In genomic region chr2:167302641-167303040, GRCm38 (mm10) we compare ENCODE assay signal across 11 mouse cellular contexts. TPM values are rescaled to one million over a fixed set of nuclear protein-coding genes. Genes with fewer than 3 reads are reported as not detected.
DNase-seq lines count a peak whose midpoint lies in the region; ATAC-seq and TF ChIP-seq lines count a peak whose summit lies in the region.
"Had no signal": no experiment of that assay in that cellular context is flagged by ENCODE, and none has a peak within 500 bp of the region (broad histone marks: within the 10 kb centered on the region; RNA-seq: fewer than 3 reads in every experiment).

No protein-coding gene starts in this region.

- peaks cover 21% of the 10 kb centered on the region for H3K4me1 ChIP-seq in limb, embryonic 12.5 days (replicated peaks)
- peaks cover 36% of the 10 kb centered on the region for H3K4me1 ChIP-seq in limb, embryonic 10.5 days

- H3K9me3 ChIP-seq in limb, embryonic 12.5 days = no peaks in the 10 kb centered on the region
- no peaks in the 10 kb centered on the region for H3K9me3 ChIP-seq in limb, embryonic 10.5 days (replicated peaks)
- H3K9me3 ChIP-seq: G1E; stomach, embryonic 15.5 days had no signal

- peak overlapping the region; percentile 50; the same call in 1 of the 2 replicates for H3K27ac ChIP-seq in limb, embryonic 12.5 days
- H3K27ac ChIP-seq in limb, embryonic 10.5 days = no peak overlapping the region
- peak overlapping the region; percentile 37; the same call in 1 of the 2 replicates for H3K27ac ChIP-seq in layer of hippocampus, adult 2 months
- H3K27ac ChIP-seq: stomach, embryonic 15.5 days had no signal

- H3K9ac ChIP-seq in limb, embryonic 12.5 days (replicated peaks) = no peak overlapping the region
- H3K9ac ChIP-seq: stomach, embryonic 15.5 days had no signal

- no peak overlapping the region for H3K4me2 ChIP-seq in limb, embryonic 12.5 days
- H3K4me2 ChIP-seq: liver, embryonic 11.5 days; stomach, embryonic 15.5 days had no signal

- no peak for ATAC-seq in limb, embryonic 12.5 days (ENCODE audit: insufficient number of reproducible peaks, insufficient read depth, low FRiP score, low TSS enrichment, low read depth)
- ATAC-seq in erythroblast, adult 5-6 weeks (replicated peaks; ENCODE audit: low FRiP score, poor library complexity, severe bottlenecking) = no peak

- WGBS in limb, embryonic 12.5 days = 39% methylated on average over 1 of the region's 1 CpGs
- WGBS in limb, embryonic 10.5 days = 62% methylated on average over 1 of the region's 1 CpGs

- H3K27me3 ChIP-seq in limb, embryonic 12.5 days = no peaks in the 10 kb centered on the region
- no peaks in the 10 kb centered on the region for H3K27me3 ChIP-seq in limb, embryonic 10.5 days (ENCODE audit: low read depth, poor library complexity, severe bottlenecking)
- H3K27me3 ChIP-seq: stomach, embryonic 15.5 days had no signal

- peaks cover 74% of the 10 kb centered on the region for H3K36me3 ChIP-seq in limb, embryonic 12.5 days
- H3K36me3 ChIP-seq in limb, embryonic 10.5 days = peaks cover 61% of the 10 kb centered on the region
- H3K36me3 ChIP-seq: G1E had no signal

- no peak overlapping the region for H3K4me3 ChIP-seq in limb, embryonic 12.5 days (replicated peaks)
- no peak overlapping the region for H3K4me3 ChIP-seq in limb, embryonic 10.5 days
- no peak overlapping the region for H3K4me3 ChIP-seq in layer of hippocampus, adult 2 months
- H3K4me3 ChIP-seq: stomach, embryonic 15.5 days had no signal

- DNase-seq in gastrocnemius, postnatal 25 days = peak; percentile 1
- DNase-seq in gastrocnemius, adult 18-20 months (ENCODE audit: low spot score) = no peak
- DNase-seq in limb, embryonic 10.5 days (ENCODE audit: low spot score) = no peak
- DNase-seq in cerebellum, adult 8-10 months = peak; percentile 3
- DNase-seq in layer of hippocampus, adult 2 months (ENCODE audit: low spot score in 2 of 2) = peak in 1 of 2 experiments; percentile 2
- DNase-seq in spleen, adult 12 weeks (ENCODE audit: low spot score) = no peak

- TF ChIP-seq CTCF in layer of hippocampus, adult 2 months (conservative IDR thresholded peaks at IDR 0.05) = no peak

RNA-seq across cellular contexts. Expression of gene B4galt5, which starts 46.3 kb away (rescaled TPM):
- total RNA-seq in gastrocnemius, postnatal 25 days (2021) = 1 to 10 TPM; 9.8 to 10.0 TPM
- total RNA-seq in gastrocnemius, adult 18-20 months (2021) = 1 to 10 TPM; 6.9 to 7.9 TPM
- polyA plus RNA-seq in limb, embryonic 12.5 days (2016; fragmentation: Nextera tagmentation; extraction: Ambion mirVana) = 11.4 and 14.1 TPM in 2 replicates
- 10.3 and 11.3 TPM in 2 replicates for polyA plus RNA-seq in limb, embryonic 10.5 days (2016; fragmentation: Nextera tagmentation; extraction: Ambion mirVana)
- 10 to 100 TPM; 38.1 to 43.9 TPM for total RNA-seq in layer of hippocampus, adult 2 months (2021)
- total RNA-seq in erythroblast, adult 5-6 weeks (2015; ENCODE audit: low replicate concordance) = 12.1 and 17.9 TPM in 2 replicates
- 4.8 and 9.8 TPM in 2 replicates for total RNA-seq in erythroblast, adult 5-6 weeks (2017; ENCODE audit: low replicate concordance)

Comparison
In these comparisons a context has a peak if more than half of its experiments do, and no peak if none do; other contexts are left out.
1. DNase-seq: peak in gastrocnemius, postnatal 25 days (single experiment) and cerebellum, adult 8-10 months (single experiment); none in gastrocnemius, adult 18-20 months (single experiment), limb, embryonic 10.5 days (single experiment) and spleen, adult 12 weeks (single experiment).